Mouse (Mus musculus): Measurements from ENCODE around the gene Lrrc8d.

GRCm38 (mm10) chr5:105731627-105732432 lies 32.1 kb downstream of the Lrrc8d start:
- 0 out of 2 replicates have a peak, but pooled peaks have one; percentile 12 for TF ChIP-seq CTCF (IDR thresholded peaks at IDR 0.05; ENCODE audit: borderline replicate concordance, control insufficient read depth, extremely low read depth, insufficient read depth, low read length, poor library complexity)
- peak; percentile 35; the same call in 1 of the 2 replicates for TF ChIP-seq POLR2A (IDR thresholded peaks at IDR 0.05; ENCODE audit: control insufficient read depth, extremely low read depth, insufficient read depth, low read length, poor library complexity)

Measured in thymus, adult 2 months (tissue).